ENCODE assay signal across 13 mouse cellular contexts in genomic region chr6:97150156-97150555, GRCm38 (mm10). TPM values are rescaled to one million over a fixed set of nuclear protein-coding genes. Genes with fewer than 3 reads are reported as not detected.
DNase-seq lines count a peak whose midpoint lies in the region; ATAC-seq and TF ChIP-seq lines count a peak whose summit lies in the region.
"Had no signal": no experiment of that assay in that cellular context is flagged by ENCODE, and none has a peak within 500 bp of the region (broad histone marks: within the 10 kb centered on the region; RNA-seq: fewer than 3 reads in every experiment).

No protein-coding gene starts in this region.

- H3K9me3 ChIP-seq in liver, embryonic 14.5 days (ENCODE audit: control insufficient read depth, low read length) = no peaks in the 10 kb centered on the region
- H3K9me3 ChIP-seq: lung, embryonic 15.5 days had no signal

- peaks cover 0 to 4% of the 10 kb centered on the region in 2 experiments; a peak in 2 of 4 replicates for H3K4me1 ChIP-seq in liver, embryonic 14.5 days (replicated peaks; ENCODE audit: control insufficient read depth in 2 of 2, insufficient read depth in 2 of 2, low read length in 1 of 2)

- peak; percentile 36; the same call in 1 of the 2 replicates for TF ChIP-seq CTCF in liver, embryonic 14.5 days (IDR thresholded peaks at IDR 0.05; ENCODE audit: low read depth)

- no peak for DNase-seq in liver, embryonic 14.5 days (ENCODE audit: low read depth in 3 of 3, low spot score in 3 of 3)
- DNase-seq in liver = no peak
- peak; percentile 57 for DNase-seq in 416B (ENCODE audit: low read depth)
- DNase-seq in B cell, adult 2 months = peak; percentile 11 to 16
- peak; percentile 44 for DNase-seq in induced T-regulatory cell, adult 2 months (ENCODE audit: low read depth)
- no peak for DNase-seq in retina, postnatal 1 day
- DNase-seq: adrenal gland, adult 2 months; cerebellum, postnatal 14 days; kidney, adult 11 months; right cerebral cortex, adult 18-20 months had no signal

- no peak overlapping the region for H3K27ac ChIP-seq in liver, embryonic 14.5 days

- no peak for TF ChIP-seq EP300 in liver, embryonic 14.5 days (IDR thresholded peaks at IDR 0.05; ENCODE audit: low read depth)

- H3K4me2 ChIP-seq in liver, embryonic 14.5 days (ENCODE audit: low read depth) = no peak overlapping the region
- H3K4me2 ChIP-seq: midbrain, embryonic 11.5 days had no signal

- no peak overlapping the region for H3K9ac ChIP-seq in liver, embryonic 14.5 days (replicated peaks)
- H3K9ac ChIP-seq: lung, embryonic 15.5 days had no signal

- H3K36me3 ChIP-seq in liver, embryonic 14.5 days (replicated peaks; ENCODE audit: control insufficient read depth, insufficient read depth, low read depth) = no peaks in the 10 kb centered on the region; the same call in 1 of the 2 replicates

- WGBS in liver, embryonic 14.5 days (ENCODE audit: insufficient replicate concordance) = 77% methylated on average over 6 of the region's 6 CpGs

- H3K27me3 ChIP-seq in liver, embryonic 14.5 days (ENCODE audit: control insufficient read depth, insufficient read depth, low read length) = no peaks in the 10 kb centered on the region
- H3K27me3 ChIP-seq: lung, embryonic 15.5 days had no signal

- no peak overlapping the region for H3K4me3 ChIP-seq in liver, embryonic 14.5 days (ENCODE audit: insufficient read depth in 1 of 2, low read depth in 2 of 2, low read length in 2 of 2)

- ATAC-seq in liver, embryonic 14.5 days (ENCODE audit: insufficient read depth) = no peak
- no peak for ATAC-seq in granulocyte monocyte progenitor cell, adult 5-6 weeks (replicated peaks; ENCODE audit: poor library complexity, severe bottlenecking)

RNA-seq across cellular contexts. Expression of gene Eogt, which starts 1.2 kb away (rescaled TPM):
- 1.5 and 1.9 TPM in 2 replicates for polyA plus RNA-seq in liver, embryonic 14.5 days (2012; rRNA removed)
- 1.3 and 1.4 TPM in 2 replicates for polyA plus RNA-seq in liver, embryonic 14.5 days (2014; fragmentation: Nextera tagmentation; extraction: Ambion mirVana)
- total RNA-seq in granulocyte monocyte progenitor cell, adult 5-6 weeks (2014; fragmentation: Nextera tagmentation) = 1.7 and 1.9 TPM in 2 replicates
- total RNA-seq in granulocyte monocyte progenitor cell, adult 5-6 weeks (2017) = 2.4 and 4.5 TPM in 2 replicates

RNA-seq across cellular contexts. Expression of gene Tmf1, which starts 28.8 kb away (rescaled TPM):
- polyA plus RNA-seq in liver, embryonic 14.5 days (2012; rRNA removed) = 0.64 and 1.4 TPM in 2 replicates
- 12.3 and 13.3 TPM in 2 replicates for polyA plus RNA-seq in liver, embryonic 14.5 days (2014; fragmentation: Nextera tagmentation; extraction: Ambion mirVana)
- total RNA-seq in granulocyte monocyte progenitor cell, adult 5-6 weeks (2014; fragmentation: Nextera tagmentation) = 14.3 and 20.2 TPM in 2 replicates
- 72.7 and 108 TPM in 2 replicates for total RNA-seq in granulocyte monocyte progenitor cell, adult 5-6 weeks (2017)

RNA-seq across cellular contexts. Expression of gene Uba3, which starts 55.3 kb away (rescaled TPM):
- 15.2 and 22.3 TPM in 2 replicates for polyA plus RNA-seq in liver, embryonic 14.5 days (2012; rRNA removed)
- 24.9 and 25.5 TPM in 2 replicates for polyA plus RNA-seq in liver, embryonic 14.5 days (2014; fragmentation: Nextera tagmentation; extraction: Ambion mirVana)
- 35.8 and 36.8 TPM in 2 replicates for total RNA-seq in granulocyte monocyte progenitor cell, adult 5-6 weeks (2014; fragmentation: Nextera tagmentation)
- total RNA-seq in granulocyte monocyte progenitor cell, adult 5-6 weeks (2017) = 54.7 and 64.6 TPM in 2 replicates

Comparison
In these comparisons a context has a peak if more than half of its experiments do, and no peak if none do; other contexts are left out.
1. DNase-seq: peak in 416B (single experiment), B cell, adult 2 months (2 of 2) and induced T-regulatory cell, adult 2 months (single experiment); none in liver, embryonic 14.5 days (0 of 3), liver (single experiment) and retina, postnatal 1 day (single experiment).